Mouse (Mus musculus) hindbrain, embryonic 10.5 days (tissue): ENCODE data around the gene Wdtc1. TPM values are rescaled to one million over a fixed set of nuclear protein-coding genes. Genes with fewer than 3 reads are reported as not detected.

Experiments used
- DNase-seq: peaks from one replicate; pipeline ENCODE4 v3.0.0-alpha.2; 2017; ENCODE audit warnings: low spot score
- H3K27ac ChIP-seq: fragments of 300-500 bp; sonication (generic); 2 replicates; pipeline ENCODE4 v1.5.1; 2016; ENCODE audit warnings: mild to moderate bottlenecking, moderate library complexity
- H3K27me3 ChIP-seq: fragments of 300-500 bp; sonication (generic); 2 replicates; pipeline ENCODE4 v1.6.1; 2016; ENCODE audit warnings: mild to moderate bottlenecking; ENCODE audit not compliant: poor library complexity, insufficient read depth, severe bottlenecking
- H3K36me3 ChIP-seq: fragments of 300-500 bp; sonication (generic); 2 replicates; pipeline ENCODE4 v1.6.1; 2016; ENCODE audit warnings: mild to moderate bottlenecking, moderate library complexity
- H3K4me1 ChIP-seq: fragments of 300-500 bp; sonication (generic); replicated peaks from 2 replicates; pipeline ENCODE4 v1.6.1; 2016; ENCODE audit warnings: mild to moderate bottlenecking
- H3K4me3 ChIP-seq: fragments of 300-500 bp; sonication (generic); 2 replicates; pipeline ENCODE4 v1.5.1; 2016; ENCODE audit warnings: mild to moderate bottlenecking, moderate library complexity
- H3K9me3 ChIP-seq: fragments of 300-500 bp; sonication (generic); 2 replicates; pipeline ENCODE4 v1.6.1; 2016; ENCODE audit warnings: mild to moderate bottlenecking, moderate library complexity
- WGBS: fragments of 180-500 bp; shearing (Covaris S2); methylation state at CpG from one replicate; pipeline ENCODE4 v1.1.7; 2016; 5-methylcytosine and 5-hydroxymethylcytosine counted together
- polyA plus RNA-seq: library from polyadenylated mRNA; unstranded; fragments of >200 nt; fragmentation: Nextera tagmentation; extraction: Ambion mirVana; gene quantifications from 2 replicates; pipeline ENCODE4 v1.2.1, GENCODE M21; 2016

The Wdtc1 gene
- polyA plus RNA-seq = 19.5 and 22.0 TPM in 2 replicates

- no peaks in the 10 kb centered on the region for H3K4me1 ChIP-seq
- no peak within 1 kb of the TSS for H3K27ac ChIP-seq
- no peak for DNase-seq
- H3K36me3 ChIP-seq = no peaks in the 10 kb centered on the region
- WGBS = 92% methylated on average over 23 of the region's 23 CpGs
- H3K9me3 ChIP-seq = no peaks in the 10 kb centered on the region
- H3K27me3 ChIP-seq = no peaks in the 10 kb centered on the region
- no peak within 1 kb of the TSS for H3K4me3 ChIP-seq
Observed at GRCm38 (mm10) chr4:133353367-133354365, at the start of gene Wdtc1. Gene Wdtc1 (minus strand): TSS chr4:133353481.

GRCm38 (mm10) chr4:133402011-133402410 lies 48.7 kb upstream of the Wdtc1 start:
- 76% methylated on average over 13 of the region's 13 CpGs for WGBS
- no peak for DNase-seq

GRCm38 (mm10) chr4:133400098-133400497 lies 46.8 kb upstream of the Wdtc1 start:
- no peak for DNase-seq
- Histone ChIP-seq H3K9me3 (no peaks in the 10 kb centered on the region), H3K27me3 (no peaks in the 10 kb centered on the region), H3K27ac (no peak overlapping the region; the same call in 1 of the 2 replicates), H3K4me3 (no peak overlapping the region), H3K36me3 (no peaks in the 10 kb centered on the region), H3K4me1 (peaks cover 54% of the 10 kb centered on the region)
- 66% methylated on average over 7 of the region's 7 CpGs for WGBS

More at GRCm38 (mm10) chr4:133402011-133402410, 48.7 kb upstream of the Wdtc1 start:
- no peaks in the 10 kb centered on the region for H3K36me3 ChIP-seq
- no peaks in the 10 kb centered on the region for H3K27me3 ChIP-seq
- no peaks in the 10 kb centered on the region for H3K9me3 ChIP-seq
- peaks cover 49% of the 10 kb centered on the region for H3K4me1 ChIP-seq
- no peak overlapping the region for H3K4me3 ChIP-seq
- H3K27ac ChIP-seq = no peak overlapping the region

GRCm38 (mm10) chr4:133399509-133399908 lies 46.2 kb upstream of the Wdtc1 start:
- H3K27me3 ChIP-seq = no peaks in the 10 kb centered on the region
- no peak overlapping the region for H3K4me3 ChIP-seq
- H3K36me3 ChIP-seq = no peaks in the 10 kb centered on the region
- no peak overlapping the region for H3K27ac ChIP-seq
- no peaks in the 10 kb centered on the region for H3K9me3 ChIP-seq
- 84% methylated on average over 6 of the region's 6 CpGs for WGBS
- H3K4me1 ChIP-seq = peaks cover 60% of the 10 kb centered on the region
- no peak for DNase-seq

GRCm38 (mm10) chr4:133398619-133399018 lies 45.3 kb upstream of the Wdtc1 start:
- Histone ChIP-seq H3K27me3 (no peaks in the 10 kb centered on the region), H3K36me3 (no peaks in the 10 kb centered on the region), H3K4me1 (peaks cover 62% of the 10 kb centered on the region), H3K27ac (0 out of 2 replicates have a peak overlapping the region, but pooled peaks have one; percentile 9), H3K9me3 (no peaks in the 10 kb centered on the region), H3K4me3 (no peak overlapping the region)
- no peak for DNase-seq
- 86% methylated on average over 5 of the region's 5 CpGs for WGBS

GRCm38 (mm10) chr4:133397961-133398360 lies 44.7 kb upstream of the Wdtc1 start:
- Histone ChIP-seq H3K4me1 (peaks cover 62% of the 10 kb centered on the region), H3K4me3 (no peak overlapping the region), H3K36me3 (no peaks in the 10 kb centered on the region), H3K27me3 (no peaks in the 10 kb centered on the region), H3K27ac (0 out of 2 replicates have a peak overlapping the region, but pooled peaks have one; percentile 9), H3K9me3 (no peaks in the 10 kb centered on the region)
- DNase-seq = no peak
- 83% methylated on average over 8 of the region's 8 CpGs for WGBS

- Histone ChIP-seq H3K9me3 (no peaks in the 10 kb centered on the region), H3K27ac (peak overlapping the region; percentile 40; the same call in 1 of the 2 replicates), H3K4me1 (peaks cover 62% of the 10 kb centered on the region), H3K36me3 (no peaks in the 10 kb centered on the region), H3K4me3 (no peak overlapping the region), H3K27me3 (no peaks in the 10 kb centered on the region)
- DNase-seq = no peak
- WGBS = 35% methylated on average over 5 of the region's 5 CpGs
Observed at GRCm38 (mm10) chr4:133397299-133397698, 44.0 kb upstream of the Wdtc1 start.

GRCm38 (mm10) chr4:133396079-133396478 lies 42.8 kb upstream of the Wdtc1 start:
- H3K27ac ChIP-seq = peak overlapping the region; percentile 46
- DNase-seq = no peak
- peaks cover 65% of the 10 kb centered on the region for H3K4me1 ChIP-seq

GRCm38 (mm10) chr4:133394981-133395573 lies 41.8 kb upstream of the Wdtc1 start:
- no peaks in the 10 kb centered on the region for H3K9me3 ChIP-seq
- no peaks in the 10 kb centered on the region for H3K27me3 ChIP-seq
- no peak for DNase-seq
- peaks cover 64% of the 10 kb centered on the region for H3K4me1 ChIP-seq
- 82% methylated on average over 4 of the region's 4 CpGs for WGBS
- H3K36me3 ChIP-seq = 0 out of 2 replicates have a peak, but pooled peaks cover 2% of the 10 kb centered on the region
- peak overlapping the region; percentile 46 for H3K27ac ChIP-seq
- no peak overlapping the region for H3K4me3 ChIP-seq

More at GRCm38 (mm10) chr4:133396079-133396478, 42.8 kb upstream of the Wdtc1 start:
- Histone ChIP-seq H3K27me3 (no peaks in the 10 kb centered on the region), H3K36me3 (no peaks in the 10 kb centered on the region), H3K4me3 (no peak overlapping the region), H3K9me3 (no peaks in the 10 kb centered on the region)
- 76% methylated on average over 2 of the region's 2 CpGs for WGBS

GRCm38 (mm10) chr4:133391185-133392040 lies 38.1 kb upstream of the Wdtc1 start:
- no peak overlapping the region for H3K4me3 ChIP-seq
- peaks cover 39% of the 10 kb centered on the region for H3K4me1 ChIP-seq
- no peaks in the 10 kb centered on the region for H3K9me3 ChIP-seq
- no peak overlapping the region for H3K27ac ChIP-seq
- 0 out of 2 replicates have a peak, but pooled peaks cover 3% of the 10 kb centered on the region for H3K36me3 ChIP-seq
- 84% methylated on average over 18 of the region's 18 CpGs for WGBS
- H3K27me3 ChIP-seq = no peaks in the 10 kb centered on the region
- DNase-seq = no peak

- no peak overlapping the region for H3K4me3 ChIP-seq
- no peaks in the 10 kb centered on the region for H3K9me3 ChIP-seq
- peaks cover 31% of the 10 kb centered on the region for H3K4me1 ChIP-seq
- H3K36me3 ChIP-seq = peaks cover 5% of the 10 kb centered on the region; the same call in 1 of the 2 replicates
- 92% methylated on average over 6 of the region's 6 CpGs for WGBS
- DNase-seq = no peak
- no peaks in the 10 kb centered on the region for H3K27me3 ChIP-seq
- no peak overlapping the region for H3K27ac ChIP-seq
Observed at GRCm38 (mm10) chr4:133390585-133390984, 37.3 kb upstream of the Wdtc1 start.

GRCm38 (mm10) chr4:133390042-133390441 lies 36.8 kb upstream of the Wdtc1 start:
- H3K4me3 ChIP-seq = no peak overlapping the region
- no peak for DNase-seq
- H3K27ac ChIP-seq = 0 out of 2 replicates have a peak overlapping the region, but pooled peaks have one; percentile 40
- H3K27me3 ChIP-seq = no peaks in the 10 kb centered on the region
- no peaks in the 10 kb centered on the region for H3K9me3 ChIP-seq
- H3K4me1 ChIP-seq = peaks cover 25% of the 10 kb centered on the region
- H3K36me3 ChIP-seq = peaks cover 9% of the 10 kb centered on the region; the same call in 1 of the 2 replicates
- WGBS = 93% methylated on average over 2 of the region's 2 CpGs
